Mouse (Mus musculus) liver, adult (tissue): Measurements from ENCODE around the gene Parvb.

ENCODE experiments used
- GATA4 ChIP-seq: IDR thresholded peaks from 2 replicates; pipeline ENCODE4 v1.6.1; 2014; ENCODE audit warnings: mild to moderate bottlenecking, low read length; ENCODE audit not compliant: insufficient replicate concordance

The Parvb gene

DNA sequence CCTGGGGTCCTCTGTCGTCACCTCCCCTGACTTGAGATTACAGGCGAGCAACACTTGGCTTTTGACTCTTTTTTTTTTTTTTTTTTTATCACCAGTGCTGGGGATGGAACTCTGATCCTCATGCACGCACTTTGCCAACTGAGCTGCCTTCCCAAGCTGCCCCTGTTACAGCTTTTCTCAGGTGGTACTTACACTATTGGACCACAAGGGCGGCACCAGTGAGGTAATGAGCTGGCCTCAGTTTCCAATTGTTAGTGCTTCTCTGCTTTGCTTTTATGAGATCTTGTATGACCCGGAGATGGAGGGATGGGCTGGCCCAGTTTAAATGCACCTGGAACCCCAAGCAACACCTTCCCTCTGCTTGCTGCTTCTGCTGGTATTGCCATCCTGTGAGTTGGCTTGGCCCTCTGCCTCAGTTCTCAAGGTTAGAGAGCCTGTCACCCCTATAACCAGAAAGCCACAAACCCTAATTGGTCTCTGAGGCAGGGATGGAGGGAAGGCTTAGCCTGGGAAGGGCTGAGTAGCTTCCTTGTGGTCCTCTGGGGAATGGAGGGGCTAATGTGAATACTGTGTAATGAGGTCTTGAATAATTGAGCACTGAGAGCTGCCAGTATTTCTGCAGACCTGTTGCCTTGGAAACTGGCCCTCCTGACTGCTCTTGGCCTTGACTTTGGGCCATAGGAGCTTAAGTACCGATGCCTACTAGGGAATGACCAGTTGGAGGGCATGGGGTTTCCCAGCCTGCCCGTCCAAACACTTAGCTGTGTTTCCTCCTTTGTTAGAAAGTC is 3.1 kb downstream of the Parvb start:
- TF ChIP-seq GATA4: no peak

DNA sequence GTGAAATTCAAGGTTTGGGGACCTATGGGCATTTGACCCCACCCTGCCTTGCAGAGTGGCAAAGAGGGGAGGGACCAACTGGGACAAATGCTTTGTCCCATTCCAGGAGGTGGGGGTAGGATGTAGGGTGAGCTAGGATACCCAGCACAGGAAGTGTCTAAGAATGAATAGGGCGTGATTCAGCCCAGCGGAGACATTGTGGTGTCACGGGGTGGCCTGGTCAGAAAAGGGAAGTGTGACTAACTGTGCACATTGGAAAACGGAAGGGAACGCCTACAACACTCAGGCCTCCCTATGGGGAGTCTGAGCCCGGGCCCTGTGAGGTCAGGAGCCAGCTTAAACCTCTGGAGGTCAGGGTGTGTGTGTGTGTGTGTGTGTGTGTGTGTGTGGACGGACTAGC is 3.8 kb downstream of the Parvb start:
- TF ChIP-seq GATA4: no peak; the same call in 1 of the 2 replicates

DNA sequence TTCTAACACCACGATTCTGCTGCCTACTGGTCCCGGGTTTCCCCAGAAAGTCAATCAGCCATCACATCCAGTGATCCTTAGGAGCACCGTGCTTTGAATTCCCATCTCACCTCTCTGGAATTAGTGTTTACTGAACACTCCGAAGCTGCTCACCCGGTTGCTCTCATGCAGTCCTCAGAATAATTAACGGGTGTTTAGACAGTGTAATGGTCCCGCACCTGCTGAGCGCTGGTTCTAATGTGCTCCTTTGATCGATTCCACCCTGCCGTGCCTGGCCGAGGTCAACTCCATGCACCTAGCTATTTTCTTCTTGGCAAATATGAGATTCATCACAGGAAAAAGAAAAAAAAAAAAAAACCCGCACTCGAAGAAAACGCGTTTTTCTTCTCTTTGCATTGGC is 6.7 kb downstream of the Parvb start:
- no peak for TF ChIP-seq GATA4

DNA sequence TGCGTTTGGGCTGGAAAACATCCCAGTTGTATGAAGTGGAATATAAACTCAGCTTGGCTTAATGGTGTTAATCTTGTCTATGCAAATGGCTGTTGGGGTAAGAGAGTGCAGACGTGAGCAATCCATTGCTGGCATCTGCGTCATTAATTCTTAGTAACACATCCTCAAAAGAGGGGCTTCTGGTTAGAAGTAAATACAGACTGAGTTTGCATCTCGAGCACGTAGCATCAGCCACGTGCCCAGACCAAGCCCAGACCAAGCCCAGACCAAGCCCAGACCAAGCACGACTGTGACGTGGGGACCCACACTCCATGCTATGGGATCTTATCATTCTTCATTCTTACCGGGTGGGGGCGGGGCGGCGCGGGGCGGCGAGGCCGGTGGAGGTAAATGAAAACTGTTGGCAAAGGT is 7.2 kb downstream of the Parvb start:
- TF ChIP-seq GATA4: no peak

DNA sequence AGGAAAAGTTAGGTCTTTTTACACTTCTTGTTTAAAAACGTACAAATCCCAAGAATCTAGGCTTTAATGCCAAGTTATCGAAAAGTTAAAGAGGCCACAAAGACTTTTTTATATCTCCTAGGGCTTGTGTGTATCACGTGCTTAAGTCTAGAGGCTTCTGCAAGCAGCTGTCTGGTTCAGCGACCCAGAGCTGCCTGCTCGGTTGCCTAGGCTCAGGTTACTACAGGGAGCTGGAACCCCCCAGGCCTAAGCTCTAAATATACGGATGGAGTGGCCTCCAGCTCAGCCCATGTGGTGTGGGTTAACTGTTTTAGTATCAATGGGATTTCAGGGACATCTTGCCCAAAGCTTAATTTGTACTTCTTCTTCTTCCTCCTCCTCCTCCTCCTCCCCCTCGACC is 9.7 kb downstream of the Parvb start:
- TF ChIP-seq GATA4: no peak

DNA sequence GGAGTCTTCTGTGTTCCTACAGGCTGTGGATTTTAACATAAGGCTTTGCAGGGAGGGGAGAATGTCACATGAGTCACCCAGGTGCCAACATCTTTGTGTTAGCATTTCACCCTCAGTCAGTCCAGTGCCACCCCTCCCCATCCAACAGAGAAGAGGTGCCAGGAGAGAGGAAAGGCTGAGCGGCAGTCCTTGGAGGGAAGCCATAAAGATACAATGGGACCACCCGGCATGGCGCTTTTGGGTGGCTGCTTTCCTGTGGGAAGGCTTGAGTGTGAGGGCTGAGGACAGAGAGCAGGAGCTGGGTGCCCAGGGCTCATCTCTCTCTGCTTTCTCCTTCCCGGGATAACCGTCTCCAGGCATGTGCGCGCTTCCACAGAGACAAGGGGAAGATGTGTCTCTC is 13.3 kb downstream of the Parvb start:
- no peak for TF ChIP-seq GATA4

DNA sequence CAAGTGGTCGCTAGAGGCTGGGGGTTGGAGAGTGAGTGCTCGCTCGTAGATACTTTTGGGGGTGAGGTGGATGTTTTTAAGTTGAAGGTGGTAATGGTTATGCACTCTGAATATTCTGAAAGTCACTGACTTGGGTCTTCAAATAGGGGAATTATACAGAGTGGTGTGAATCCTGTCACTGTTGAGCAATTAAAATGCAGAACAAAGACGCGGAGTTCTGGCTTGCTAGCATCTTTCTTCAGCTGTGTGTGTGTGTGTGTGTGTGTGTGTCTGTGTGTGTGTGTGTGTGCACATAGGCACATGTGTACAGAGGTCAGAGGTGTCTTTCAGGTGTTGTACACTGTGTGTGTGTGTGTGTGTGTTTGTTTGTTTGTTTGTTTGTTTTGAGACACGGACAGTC is 14.4 kb downstream of the Parvb start:
- no peak for TF ChIP-seq GATA4

DNA sequence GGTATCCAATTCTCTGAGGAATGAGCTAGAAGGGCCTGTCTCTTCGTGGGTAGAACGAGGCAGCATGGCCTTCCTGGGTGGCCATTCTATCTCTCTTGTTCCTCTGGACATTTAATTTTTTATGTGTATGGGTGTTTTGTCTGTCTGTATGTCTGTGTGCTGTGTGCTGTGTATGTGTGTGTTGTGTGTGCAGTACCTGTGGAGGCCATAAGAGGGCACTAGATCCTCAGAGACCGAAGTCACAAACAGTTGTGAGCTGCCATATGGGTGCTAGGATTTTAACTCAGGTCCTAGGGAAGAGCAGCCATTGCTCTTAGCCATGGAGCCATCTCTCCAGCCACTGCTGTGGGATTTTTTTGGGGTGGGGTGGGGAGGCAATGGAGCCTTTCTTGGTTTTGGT is 15.5 kb downstream of the Parvb start:
- no peak for TF ChIP-seq GATA4

DNA sequence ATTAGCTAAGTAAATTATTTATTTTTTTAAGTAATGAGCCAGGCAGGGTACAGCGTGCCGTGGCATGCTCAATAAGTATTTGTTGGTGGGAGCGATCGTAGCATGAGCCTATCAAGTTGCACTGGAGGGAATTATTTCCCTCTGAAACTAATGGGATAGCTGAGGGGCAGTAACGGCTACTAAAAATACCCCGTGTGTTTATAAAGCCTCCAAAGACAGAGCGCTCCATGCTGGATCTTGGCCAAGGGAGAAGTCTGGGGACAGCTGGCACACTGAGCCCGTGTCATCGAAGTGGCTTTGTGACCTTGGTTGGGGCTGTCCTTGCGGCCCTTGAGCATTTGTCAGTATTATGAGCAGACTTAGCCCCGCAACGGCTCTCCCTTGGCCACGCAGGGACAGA is 19.4 kb downstream of the Parvb start:
- TF ChIP-seq GATA4: no peak

DNA sequence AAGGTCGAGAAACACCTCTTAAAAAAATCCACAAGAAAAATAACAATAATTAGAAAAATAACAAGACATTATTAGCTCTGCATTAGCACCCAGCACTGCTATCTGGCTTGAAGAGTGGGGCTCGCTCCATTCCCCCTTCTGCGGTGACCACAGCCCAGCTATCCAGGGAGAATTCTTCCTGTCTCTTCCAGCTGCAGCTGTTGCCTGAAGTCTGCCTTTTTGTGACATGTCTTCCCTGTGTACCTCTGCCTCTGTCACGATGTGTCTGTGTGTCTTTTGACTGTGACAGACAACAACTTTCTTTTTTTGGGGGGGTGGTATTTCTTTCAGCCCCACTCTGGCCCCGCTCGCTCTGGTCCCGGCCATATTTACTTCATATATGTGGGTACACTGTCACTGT is 20.8 kb downstream of the Parvb start:
- TF ChIP-seq GATA4: no peak

DNA sequence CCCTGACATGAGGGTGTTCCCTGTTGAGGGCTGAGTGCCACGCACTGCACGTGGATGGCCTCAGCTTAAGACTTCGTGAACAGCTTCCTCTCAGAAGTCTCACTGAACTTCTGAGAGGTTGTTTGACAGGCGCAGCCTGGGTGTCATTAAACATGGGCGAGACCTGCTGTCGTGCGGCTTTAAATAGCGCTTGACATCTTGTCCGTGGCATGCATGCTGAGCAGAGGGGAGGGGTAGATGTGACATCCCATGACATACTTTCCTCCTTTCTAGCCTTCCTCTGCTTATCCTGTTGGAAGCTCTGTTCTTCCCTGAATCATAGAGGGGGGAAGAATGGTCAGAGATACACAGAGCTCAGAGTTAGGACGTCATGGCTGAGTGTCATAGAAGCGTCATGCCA is 21.9 kb downstream of the Parvb start:
- TF ChIP-seq GATA4: no peak

DNA sequence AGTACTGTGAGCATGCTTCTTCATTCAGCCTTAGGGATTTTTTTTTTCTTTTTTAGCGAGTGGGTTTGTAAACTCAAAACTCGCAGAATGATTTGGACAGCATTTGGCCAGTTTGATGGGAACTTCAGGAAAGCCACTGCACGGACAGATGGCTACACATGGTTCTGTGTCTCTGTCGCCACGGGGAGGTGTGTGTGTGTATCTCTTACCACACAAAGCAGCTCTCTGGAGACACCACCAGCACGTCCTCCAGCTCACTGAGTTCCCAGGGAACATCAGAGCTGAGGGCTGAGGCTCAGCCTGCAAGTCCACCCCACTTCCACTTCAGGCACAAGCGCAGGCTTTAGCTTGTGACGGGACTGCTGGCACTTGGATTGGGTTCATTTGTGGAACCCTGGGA is 22.5 kb downstream of the Parvb start:
- no peak for TF ChIP-seq GATA4

DNA sequence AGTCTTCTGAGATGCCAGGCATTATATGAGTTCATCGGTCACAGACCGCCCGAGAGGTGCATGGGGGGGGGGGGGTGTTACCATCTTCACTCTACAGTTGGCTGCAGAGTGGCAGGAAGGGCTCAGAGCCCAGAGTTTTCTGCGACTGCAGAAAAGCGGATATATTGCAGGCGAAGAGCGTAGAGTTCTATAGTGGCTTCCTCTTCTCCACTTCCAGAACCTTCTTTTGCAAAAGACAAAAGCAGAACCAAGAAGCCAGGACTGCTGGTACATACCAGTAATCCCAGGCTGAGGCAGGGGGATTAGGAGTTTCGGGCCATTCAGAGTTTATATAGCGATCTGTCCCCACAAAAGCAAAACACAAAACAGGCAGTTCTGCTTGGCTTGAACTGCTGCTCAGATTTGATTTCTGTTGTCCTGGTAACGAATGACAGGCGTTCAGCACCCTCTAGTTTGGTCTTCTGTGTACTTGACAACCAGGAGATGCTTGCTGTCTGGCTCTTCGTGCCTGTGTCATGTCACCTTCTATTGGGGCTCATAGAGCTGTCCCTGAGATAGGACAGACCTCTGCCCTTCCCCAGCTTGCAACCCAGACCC is 24.5 kb downstream of the Parvb start:
- no peak for TF ChIP-seq GATA4

DNA sequence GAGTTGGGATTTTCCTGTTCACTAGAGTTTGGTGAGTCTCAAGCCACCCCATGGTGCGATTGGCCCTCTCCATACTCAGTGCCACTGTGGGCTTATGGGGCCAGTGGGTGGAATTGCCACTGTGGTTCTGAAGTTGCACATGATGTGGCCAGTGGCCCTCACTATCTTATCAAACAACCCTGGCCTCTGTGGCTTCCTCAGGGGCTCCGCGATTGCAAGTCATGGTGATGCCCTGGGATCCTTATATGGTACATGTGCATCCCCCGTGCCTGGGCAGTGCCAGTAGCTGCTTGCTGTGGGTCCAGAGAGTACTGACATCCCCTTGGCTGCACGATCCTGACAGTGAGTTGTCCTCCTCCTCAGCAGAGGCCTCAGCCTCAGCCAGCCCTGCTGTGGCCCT is 25.0 kb downstream of the Parvb start:
- TF ChIP-seq GATA4: no peak

DNA sequence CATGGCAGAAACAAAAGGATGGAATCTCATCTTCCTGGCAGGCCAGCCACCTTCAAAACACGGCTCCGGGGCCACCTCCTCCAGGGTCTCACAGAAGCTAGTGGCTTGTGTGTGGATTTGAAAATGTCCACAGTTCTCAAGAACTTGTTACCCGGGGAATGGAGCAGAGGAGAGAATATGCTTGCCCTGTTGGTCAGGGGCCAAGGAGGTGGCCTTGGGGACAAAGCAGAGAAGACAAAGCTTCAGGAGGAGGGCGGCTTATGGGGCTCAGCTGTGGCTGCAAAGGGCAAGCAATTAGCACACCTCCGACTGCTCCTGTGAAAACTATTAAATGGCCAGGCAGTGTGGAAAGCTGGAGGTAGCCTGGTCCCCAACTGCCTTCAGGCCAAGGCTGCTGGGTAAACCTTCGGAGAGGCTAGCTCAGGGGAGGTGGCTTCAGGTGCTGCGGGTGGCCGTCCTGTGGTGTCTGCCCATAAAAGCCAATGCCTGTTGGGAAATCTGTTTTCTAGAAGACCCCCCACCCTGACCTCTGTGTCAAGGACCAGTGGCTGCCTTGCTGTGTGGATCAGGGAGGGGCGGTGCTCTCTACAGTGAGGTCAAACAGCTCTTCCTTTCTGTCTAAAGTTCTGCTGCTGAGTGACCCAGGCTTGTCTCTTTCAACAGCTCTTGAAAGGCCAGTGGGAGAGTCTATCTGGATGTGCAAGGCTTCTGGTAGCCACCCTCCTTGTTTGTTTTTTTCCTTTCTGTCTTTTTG is 26.9 kb downstream of the Parvb start:
- TF ChIP-seq GATA4: no peak
